Mouse (Mus musculus) CD4-positive helper T cell, adult 2 months (primary cell): Measurements from ENCODE around the gene Fgf12.

ENCODE experiments used
- DNase-seq: peaks from one replicate; pipeline ENCODE4 v3.0.0-alpha.2; 2012; ENCODE audit warnings: low read depth, missing footprints, low spot score

The Fgf12 gene

GRCm38 (mm10) chr16:28614412-28614811 lies 138.5 kb downstream of the Fgf12 start:
- DNase-seq = no peak

GRCm38 (mm10) chr16:28610940-28611339 lies 141.9 kb downstream of the Fgf12 start:
- no peak for DNase-seq

DNA sequence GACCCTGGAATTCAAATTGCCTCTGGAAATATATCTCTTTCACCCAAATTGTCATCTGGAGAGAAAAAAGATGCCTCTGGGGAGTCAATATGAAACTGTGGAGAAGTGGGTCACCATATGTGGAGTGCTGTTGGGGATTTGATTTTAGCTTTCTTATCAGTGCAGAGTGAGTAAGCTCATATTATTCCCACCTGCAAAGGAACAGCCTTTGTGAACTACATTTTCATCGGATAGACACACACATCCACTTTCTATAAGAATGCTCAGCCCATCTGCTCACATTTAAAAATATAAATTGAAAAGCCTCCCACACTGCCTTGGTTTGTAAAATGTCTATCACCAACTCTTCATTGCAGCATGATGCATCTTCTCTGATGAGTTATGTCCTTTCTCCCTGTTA lies 149.7 kb downstream of the Fgf12 start:
- DNase-seq = no peak

GRCm38 (mm10) chr16:28601723-28602122 lies 151.1 kb downstream of the Fgf12 start:
- no peak for DNase-seq

GRCm38 (mm10) chr16:28596112-28596511 lies 156.8 kb downstream of the Fgf12 start:
- no peak for DNase-seq

GRCm38 (mm10) chr16:28593075-28593915 lies 159.6 kb downstream of the Fgf12 start:
- no peak for DNase-seq

- DNase-seq = no peak
These were observed 160.4 kb downstream of the Fgf12 start for GRCm38 (mm10) chr16:28592466-28592865.

DNA sequence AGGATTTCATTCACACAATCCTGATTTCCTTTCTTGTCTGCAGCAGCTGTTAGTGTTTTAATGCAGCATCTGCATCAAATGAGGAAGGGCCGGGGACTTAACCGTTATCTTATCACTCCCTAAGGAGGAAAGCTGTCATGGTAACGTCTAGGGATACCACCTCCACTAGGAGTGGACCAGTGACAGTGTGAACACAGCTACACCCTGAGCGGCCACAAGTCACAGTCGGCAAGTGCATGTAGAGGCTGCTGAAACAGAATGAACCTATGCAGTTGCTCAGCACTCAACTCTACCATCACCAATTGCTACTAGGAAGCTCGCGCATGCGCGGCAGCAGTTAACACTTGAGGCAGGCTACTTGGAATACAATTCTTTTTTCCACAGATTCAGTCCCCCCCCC lies 161.3 kb downstream of the Fgf12 start:
- no peak for DNase-seq

DNA sequence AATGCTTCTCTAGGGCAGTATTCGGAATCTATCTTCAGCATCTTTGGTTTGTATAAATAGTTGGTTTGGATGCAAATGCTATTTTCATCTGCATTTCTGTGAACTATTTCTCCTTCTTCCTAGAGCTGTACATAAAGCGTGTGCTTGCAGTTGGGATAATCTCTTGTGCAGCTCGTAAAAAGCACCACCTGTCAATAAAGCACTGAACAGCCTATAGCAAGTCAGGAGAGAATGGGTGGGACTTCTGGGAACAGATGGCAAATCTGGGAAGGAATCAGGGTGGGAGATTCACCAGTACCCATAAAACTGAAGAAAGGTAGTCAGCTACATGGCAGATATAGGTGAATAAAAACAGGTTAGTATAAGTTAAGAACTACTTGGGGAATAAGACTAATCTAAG lies 180.7 kb downstream of the Fgf12 start:
- no peak for DNase-seq

DNA sequence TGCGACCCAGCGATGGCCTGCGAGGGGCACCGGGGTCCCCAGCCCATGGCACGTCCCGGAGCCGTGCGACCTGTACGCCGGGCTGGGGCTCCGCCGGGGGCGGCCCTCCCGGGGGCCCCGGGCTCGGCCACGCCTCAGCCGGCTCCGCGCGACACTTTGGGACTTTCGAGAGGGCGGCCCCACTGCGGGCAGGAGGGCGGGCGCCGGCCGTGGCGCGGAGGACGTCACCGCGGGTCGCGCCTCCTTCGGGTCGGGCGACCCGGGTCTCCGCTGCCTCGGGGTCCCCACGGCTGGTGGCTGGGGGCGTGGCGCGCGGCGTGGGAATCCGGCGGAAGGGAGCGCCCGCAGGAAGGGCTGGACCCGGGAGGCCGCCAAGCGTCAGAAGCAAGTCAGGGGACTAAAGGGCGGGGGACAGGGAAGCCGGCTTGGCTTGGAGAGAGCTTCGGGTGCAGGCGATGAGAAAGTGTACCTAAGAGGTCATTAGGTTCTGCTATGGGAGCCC lies 188.1 kb downstream of the Fgf12 start:
- DNase-seq = no peak

DNA sequence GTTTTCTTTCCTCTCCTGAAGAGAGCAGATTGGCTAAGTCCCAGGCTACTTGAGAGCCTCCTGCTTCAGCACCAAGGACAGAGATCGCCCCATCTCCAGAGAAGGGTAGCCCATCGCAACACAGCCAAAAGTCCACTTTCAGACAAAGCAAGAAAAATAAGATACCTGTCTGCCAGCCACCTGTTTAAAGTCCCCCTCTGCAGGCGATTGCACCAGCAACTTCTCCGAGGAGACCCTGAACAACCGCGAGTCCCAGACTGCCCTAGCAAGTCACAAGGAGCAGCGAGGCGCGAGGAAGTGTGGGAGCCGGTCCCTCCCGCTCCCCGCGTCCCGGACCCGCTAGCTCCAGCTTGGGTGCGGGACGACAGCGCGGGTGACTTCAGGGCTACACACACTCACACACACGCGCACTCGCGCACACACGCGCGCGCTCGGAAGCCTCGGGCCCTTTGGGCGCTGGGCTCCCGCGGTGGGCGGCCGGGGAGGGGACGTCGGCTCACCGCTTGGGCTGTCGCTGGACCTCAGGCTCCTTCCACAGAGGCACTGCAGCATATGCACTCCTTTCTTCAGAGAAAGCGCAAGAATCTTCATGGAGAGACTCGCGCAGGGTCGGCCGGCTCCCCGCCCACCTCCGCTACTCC lies 188.7 kb downstream of the Fgf12 start:
- no peak for DNase-seq

DNA sequence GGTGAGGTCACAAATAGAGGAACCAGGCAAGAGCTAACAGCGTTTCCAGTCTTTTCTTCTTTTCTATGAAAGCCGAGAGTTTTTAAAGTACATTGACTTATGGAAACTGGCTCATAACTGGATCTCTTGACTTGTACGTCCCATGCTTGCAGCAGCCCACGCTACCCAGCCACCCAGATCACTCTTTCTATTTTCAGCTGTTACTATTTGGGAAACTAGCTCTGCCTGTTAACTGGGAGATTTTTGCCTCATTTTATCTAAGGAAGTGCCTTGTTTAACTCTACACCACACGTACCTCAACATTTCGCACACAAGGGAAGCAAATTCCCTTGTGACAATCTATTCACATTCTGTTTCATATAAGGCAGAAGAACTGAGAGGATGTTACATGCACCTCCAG lies 190.0 kb downstream of the Fgf12 start:
- no peak for DNase-seq

- no peak for DNase-seq
These were observed 197.6 kb downstream of the Fgf12 start for GRCm38 (mm10) chr16:28555219-28555618.

DNA sequence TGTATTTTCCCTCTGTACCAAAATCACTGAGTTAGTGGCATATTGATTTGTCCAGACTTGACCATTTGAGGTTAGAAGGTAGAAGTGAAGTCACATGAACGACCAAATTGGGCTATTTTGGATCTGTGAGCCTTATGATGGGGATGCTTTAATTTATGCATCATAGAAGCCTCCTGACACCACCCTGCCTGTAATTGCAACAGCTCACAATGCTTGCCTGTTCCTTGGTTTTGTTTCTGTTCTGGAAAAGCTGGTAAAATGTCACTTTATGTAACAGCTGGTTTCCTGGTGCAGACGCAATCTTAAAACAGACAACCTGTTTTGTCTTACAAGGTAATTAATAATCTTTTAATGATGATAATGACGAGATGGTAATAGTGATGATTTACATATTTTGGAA lies 213.4 kb downstream of the Fgf12 start:
- no peak for DNase-seq

GRCm38 (mm10) chr16:28517596-28518524 lies 235.0 kb downstream of the Fgf12 start:
- peak; percentile 26 for DNase-seq

DNA sequence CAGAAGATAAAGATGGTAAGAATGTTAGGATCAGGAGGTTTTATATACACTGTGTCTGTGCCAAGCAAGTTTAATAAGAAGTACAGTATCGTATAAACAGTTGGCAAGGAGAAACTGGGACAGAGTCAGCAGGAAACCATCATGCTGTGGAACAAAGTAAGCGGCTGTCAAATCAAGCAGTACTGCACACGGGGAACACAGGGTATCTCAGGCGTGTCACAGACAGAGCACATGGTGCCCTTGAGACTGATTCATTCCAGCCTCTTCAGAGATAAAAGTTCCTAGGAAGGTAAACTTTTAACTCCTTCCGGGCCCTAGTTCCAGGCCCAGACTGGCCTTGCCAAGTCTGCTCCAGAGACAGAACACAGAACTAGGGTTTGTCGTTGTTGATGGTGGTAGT lies 240.4 kb downstream of the Fgf12 start:
- no peak for DNase-seq

- DNase-seq = no peak
These were observed 241.5 kb downstream of the Fgf12 start for GRCm38 (mm10) chr16:28511413-28511812.

GRCm38 (mm10) chr16:28497971-28498607 lies 254.8 kb downstream of the Fgf12 start:
- DNase-seq = no peak

GRCm38 (mm10) chr16:28491711-28492110 lies 261.2 kb downstream of the Fgf12 start:
- no peak for DNase-seq

DNA sequence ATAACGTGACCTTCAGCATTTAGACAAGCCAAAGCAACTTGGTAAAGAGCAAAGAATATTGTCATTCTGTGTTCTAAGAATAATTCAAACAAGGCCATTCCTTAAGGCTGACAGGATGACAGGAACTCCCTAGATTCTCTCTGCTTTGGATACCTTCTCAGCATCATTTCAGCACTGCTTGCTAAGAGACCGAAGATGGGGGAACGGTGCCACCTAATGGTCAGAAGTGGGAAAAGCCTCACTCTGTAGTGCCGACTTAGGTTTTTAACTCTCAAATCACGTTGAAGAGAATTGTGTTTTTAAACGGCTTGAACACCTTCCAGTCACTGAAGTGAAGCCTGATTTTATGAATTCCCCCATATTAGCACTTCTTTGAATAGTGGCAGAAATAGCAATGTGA lies 262.4 kb downstream of the Fgf12 start:
- DNase-seq = no peak

GRCm38 (mm10) chr16:28484920-28485319 lies 267.9 kb downstream of the Fgf12 start:
- no peak for DNase-seq
